ENCODE assay signal across 9 mouse cellular contexts in the genomic region with DNA sequence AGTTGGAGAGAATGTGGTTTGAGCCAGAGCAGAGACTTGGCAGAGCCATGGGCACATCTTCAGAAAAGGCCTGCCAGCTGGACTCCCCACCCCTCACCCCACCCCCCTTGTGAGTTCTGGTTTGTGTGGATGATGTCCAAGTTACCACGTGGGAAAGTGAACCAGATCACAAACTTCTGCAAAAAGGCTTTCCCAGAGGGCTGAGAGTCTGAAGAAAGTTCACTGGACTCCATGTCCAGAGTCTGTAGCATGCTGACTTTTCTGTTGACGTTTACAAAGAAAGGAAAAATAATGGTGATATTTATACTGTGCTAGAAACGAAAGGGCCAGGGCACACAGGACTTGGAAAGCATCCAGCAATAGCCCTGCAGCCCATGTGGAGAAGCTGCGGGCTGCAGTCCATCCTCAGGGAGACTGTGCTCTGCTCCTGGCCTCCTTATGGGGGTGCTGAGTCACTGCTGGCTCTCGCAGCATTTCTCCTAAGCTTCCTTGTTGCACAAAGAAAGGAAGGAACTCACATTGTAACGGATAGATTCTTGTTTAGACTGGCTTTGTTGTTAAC. TPM values are rescaled to one million over a fixed set of nuclear protein-coding genes. Genes with fewer than 3 reads are reported as not detected.
DNase-seq lines count a peak whose midpoint lies in the region; ATAC-seq and TF ChIP-seq lines count a peak whose summit lies in the region.
"Had no signal": no experiment of that assay in that cellular context is flagged by ENCODE, and none has a peak within 500 bp of the region (broad histone marks: within the 10 kb centered on the region; RNA-seq: fewer than 3 reads in every experiment).

No protein-coding gene starts in this region.

- no peak overlapping the region for H3ac ChIP-seq in myocyte (ENCODE audit: control insufficient read depth, insufficient read length)

- no peaks in the 10 kb centered on the region for H3K79me2 ChIP-seq in myocyte (ENCODE audit: control insufficient read depth, insufficient read depth)

- no peak overlapping the region for H3K4me2 ChIP-seq in forebrain, embryonic 15.5 days (replicated peaks)
- peak overlapping the region; percentile 54 for H3K4me2 ChIP-seq in myocyte (ENCODE audit: low read depth)
- H3K4me2 ChIP-seq: midbrain, embryonic 12.5 days had no signal

- TF ChIP-seq POLR2A in myocyte (IDR thresholded peaks at IDR 0.05; ENCODE audit: insufficient read length, low read depth) = no peak

- intact Hi-C loops in heart, postnatal 25 days (cut with DNase I) = no loop called here

- H3K4me3 ChIP-seq in forebrain, embryonic 15.5 days = no peak overlapping the region
- H3K4me3 ChIP-seq in forebrain, embryonic 10.5 days = no peak overlapping the region
- no peak overlapping the region for H3K4me3 ChIP-seq in myocyte
- H3K4me3 ChIP-seq: midbrain, embryonic 12.5 days had no signal

- H3K9me3 ChIP-seq in forebrain, embryonic 15.5 days = no peaks in the 10 kb centered on the region
- 0 out of 2 replicates have a peak, but pooled peaks cover 3% of the 10 kb centered on the region for H3K9me3 ChIP-seq in forebrain, embryonic 10.5 days
- H3K9me3 ChIP-seq: midbrain, embryonic 12.5 days had no signal

- peaks cover 50% of the 10 kb centered on the region for H3K36me3 ChIP-seq in forebrain, embryonic 15.5 days
- H3K36me3 ChIP-seq in forebrain, embryonic 10.5 days (replicated peaks) = peaks cover 73% of the 10 kb centered on the region
- peaks cover 19% of the 10 kb centered on the region for H3K36me3 ChIP-seq in myocyte (ENCODE audit: control insufficient read depth, insufficient read depth)

- 28% methylated on average over 6 of the region's 6 CpGs for WGBS in forebrain, embryonic 15.5 days
- WGBS in forebrain, embryonic 10.5 days = 79% methylated on average over 6 of the region's 6 CpGs

- peak; percentile 68 for ATAC-seq in forebrain, embryonic 15.5 days (replicated peaks)
- ATAC-seq in common myeloid progenitor, adult 5-6 weeks (replicated peaks; ENCODE audit: low read depth, poor library complexity, severe bottlenecking) = peak; percentile 47

- H3K4me1 ChIP-seq in forebrain, embryonic 15.5 days = peaks cover 6% of the 10 kb centered on the region
- H3K4me1 ChIP-seq in forebrain, embryonic 10.5 days = no peaks in the 10 kb centered on the region
- H3K4me1 ChIP-seq: midbrain, embryonic 12.5 days had no signal

- H3K27me3 ChIP-seq in forebrain, embryonic 15.5 days = no peaks in the 10 kb centered on the region
- H3K27me3 ChIP-seq in forebrain, embryonic 10.5 days (ENCODE audit: poor library complexity, severe bottlenecking) = no peaks in the 10 kb centered on the region
- H3K27me3 ChIP-seq in myocyte (ENCODE audit: control insufficient read depth, insufficient read depth, insufficient read length) = no peaks in the 10 kb centered on the region
- H3K27me3 ChIP-seq: midbrain, embryonic 12.5 days had no signal

- H3K9ac ChIP-seq in forebrain, embryonic 15.5 days (replicated peaks) = no peak overlapping the region
- H3K9ac ChIP-seq: midbrain, embryonic 12.5 days had no signal

- peak overlapping the region; percentile 29; the same call in 1 of the 2 replicates for H3K27ac ChIP-seq in forebrain, embryonic 15.5 days (replicated peaks)
- H3K27ac ChIP-seq in forebrain, embryonic 10.5 days = no peak overlapping the region
- H3K27ac ChIP-seq: midbrain, embryonic 12.5 days had no signal

- DNase-seq in forebrain, embryonic 10.5 days (ENCODE audit: extremely low spot score, low spot score) = no peak
- DNase-seq in NIH3T3 (ENCODE audit: low read depth) (peak; percentile 91), liver (peak; percentile 61)
- peak; percentile 27 for DNase-seq in heart, postnatal 25 days (ENCODE audit: low spot score)
- no peak for DNase-seq in spleen, postnatal 14 days (ENCODE audit: low spot score in 2 of 2)

TF ChIP-seq in myocyte, 11 proteins besides CTCF, POLR2A, EP300 and RAD21:
- TF ChIP-seq USF1 (IDR thresholded peaks at IDR 0.05; ENCODE audit: low read depth) (peak; percentile 40), TCF12 (IDR thresholded peaks at IDR 0.05; ENCODE audit: insufficient read depth, poor library complexity, severe bottlenecking) (no peak)

RNA-seq across cellular contexts. Expression of a gene that starts 22.0 kb away (rescaled TPM):
- 272 and 287 TPM in 2 replicates for polyA plus RNA-seq in forebrain, embryonic 15.5 days (2015; fragmentation: Nextera tagmentation; extraction: Ambion mirVana)
- polyA plus RNA-seq in forebrain, embryonic 10.5 days (2016; fragmentation: Nextera tagmentation; extraction: Ambion mirVana) = 132 and 139 TPM in 2 replicates
- total RNA-seq in common myeloid progenitor, adult 5-6 weeks (2017) = 191 and 192 TPM in 2 replicates
- total RNA-seq in heart, postnatal 25 days (2021) = 1 to 10 TPM; 4.0 to 4.4 TPM
- 24.9 TPM for polyA plus RNA-seq in myocyte (2012; fragmentation: generic; extraction: Trizol)

RNA-seq across cellular contexts. Expression of a gene that starts 22.1 kb away (rescaled TPM):
- 9.0 and 9.8 TPM in 2 replicates for polyA plus RNA-seq in forebrain, embryonic 15.5 days (2015; fragmentation: Nextera tagmentation; extraction: Ambion mirVana)
- polyA plus RNA-seq in forebrain, embryonic 10.5 days (2016; fragmentation: Nextera tagmentation; extraction: Ambion mirVana) = 8.5 and 9.9 TPM in 2 replicates
- 13.9 and 21.6 TPM in 2 replicates for total RNA-seq in common myeloid progenitor, adult 5-6 weeks (2017)
- 1 to 10 TPM; 1.9 to 2.4 TPM for total RNA-seq in heart, postnatal 25 days (2021)
- 1.8 TPM for polyA plus RNA-seq in myocyte (2012; fragmentation: generic; extraction: Trizol)

Comparison
In these comparisons a context has a peak if more than half of its experiments do, and no peak if none do; other contexts are left out.
1. DNase-seq: peak in NIH3T3 (single experiment), heart, postnatal 25 days (single experiment) and liver (single experiment); none in forebrain, embryonic 10.5 days (single experiment) and spleen, postnatal 14 days (0 of 2).